Mouse (Mus musculus): ENCODE measurements around the gene Rpa1.
"Not testable (repeated sequence)": the region's sequence is repeated elsewhere in the genome, so short reads cannot be mapped to it uniquely, and the experiment has no call there.

Gene Rpa1

DNA sequence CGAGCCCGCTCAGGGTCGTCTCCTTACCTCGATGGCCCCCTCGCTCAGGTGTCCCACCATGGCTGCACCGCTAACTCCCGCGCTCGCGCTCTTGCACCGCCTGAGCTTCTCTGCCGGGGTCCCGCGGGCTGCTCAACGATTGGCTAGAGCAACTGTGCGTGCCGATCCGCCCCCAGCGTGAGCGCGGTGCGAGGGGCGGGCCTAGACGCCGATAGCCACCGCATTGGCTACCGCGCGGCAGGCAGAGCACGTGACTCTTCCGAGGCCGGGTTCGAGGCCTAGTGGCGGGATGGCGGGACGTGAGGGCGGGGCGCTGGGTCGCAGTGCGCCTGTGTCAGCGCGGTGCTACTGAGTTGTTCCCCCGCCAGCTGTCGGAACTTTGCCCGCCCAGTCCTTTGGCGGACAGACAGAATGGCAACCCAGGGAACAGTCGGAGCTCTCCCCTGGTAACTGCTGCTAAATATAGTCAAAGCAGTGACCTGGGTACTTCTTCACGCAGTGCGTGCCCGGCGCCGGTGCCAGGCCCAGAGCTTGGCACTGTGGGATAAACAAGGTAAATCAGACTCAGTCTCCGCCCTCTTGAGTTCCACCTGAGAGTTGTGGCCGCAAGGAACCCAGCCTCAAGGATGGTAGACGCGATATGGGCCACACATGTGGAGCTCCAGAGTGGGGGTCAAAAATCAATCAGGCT, at the start of gene Rpa1, which contains the start of gene Smyd4:
Gene Rpa1 (minus strand): TSS at position 126 of the 691 bp plus-strand sequence.
Gene Smyd4 (plus strand): TSS at position 235 of the 691 bp plus-strand sequence.
- peak; percentile 97 to 98 for DNase-seq (ENCODE audit: inconsistent age in 2 of 2, low spot score in 1 of 2)

DNA sequence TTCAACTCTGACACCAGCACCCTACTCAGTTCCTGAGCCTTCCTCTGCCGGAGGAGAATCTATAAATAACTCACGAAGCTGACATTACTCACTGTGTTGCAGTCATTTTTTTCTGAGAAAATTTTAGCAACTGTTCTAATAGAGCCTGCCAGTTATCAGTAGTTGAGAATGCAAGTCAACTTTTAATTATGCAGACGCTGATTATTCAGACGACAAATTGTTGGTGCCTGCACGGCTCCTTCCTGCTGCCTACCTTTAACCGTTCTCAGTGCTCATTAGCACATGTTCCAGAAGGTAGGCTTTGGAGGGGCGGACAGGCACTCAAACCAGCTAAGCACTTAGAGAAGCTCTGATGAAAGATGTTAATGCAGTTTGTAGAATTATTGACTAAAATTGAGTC, 49.3 kb upstream of the Rpa1 start:
- no peak for DNase-seq (ENCODE audit: inconsistent age in 2 of 2, low spot score in 1 of 2)

DNA sequence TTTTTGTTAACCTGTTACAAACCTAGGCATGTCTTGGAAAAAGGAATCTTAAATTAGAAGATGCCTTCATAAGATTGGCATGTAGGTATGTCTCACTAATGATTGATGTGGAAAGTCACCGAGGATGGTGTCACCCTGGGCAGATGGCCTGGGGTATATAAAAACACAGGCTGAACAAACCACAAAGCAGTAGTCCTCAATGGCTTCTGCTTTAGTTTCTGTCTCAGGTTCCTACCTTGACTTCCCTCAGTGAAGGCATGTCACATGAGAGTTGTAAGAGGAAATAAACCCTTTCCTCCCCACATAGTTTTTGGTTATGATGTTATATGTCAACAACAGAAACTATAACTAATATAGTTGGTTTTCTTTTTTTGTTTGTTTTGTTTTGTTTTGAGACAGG, 47.5 kb upstream of the Rpa1 start:
- no peak for DNase-seq (ENCODE audit: inconsistent age in 2 of 2, low spot score in 1 of 2)

DNA sequence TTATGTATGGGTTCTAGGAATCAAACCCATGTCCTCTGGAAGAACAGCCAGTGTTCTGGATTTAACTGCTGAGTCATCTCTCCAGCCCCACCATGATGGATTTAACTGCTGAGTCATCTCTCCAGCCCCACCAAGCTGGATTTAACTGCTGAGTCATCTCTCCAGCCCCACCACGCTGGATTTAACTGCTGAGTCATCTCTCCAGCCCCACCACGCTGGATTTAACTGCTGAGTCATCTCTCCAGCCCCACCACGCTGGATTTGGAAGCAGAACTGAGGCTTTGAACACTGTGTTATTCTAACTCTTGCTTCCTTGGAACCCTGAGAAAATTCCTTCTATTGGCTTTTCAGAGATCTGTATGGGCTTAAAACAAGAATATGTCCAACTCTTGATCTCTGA, 35.4 kb upstream of the Rpa1 start:
- DNase-seq (ENCODE audit: inconsistent age in 2 of 2, low spot score in 1 of 2), result peak; percentile 54 to 68

DNA sequence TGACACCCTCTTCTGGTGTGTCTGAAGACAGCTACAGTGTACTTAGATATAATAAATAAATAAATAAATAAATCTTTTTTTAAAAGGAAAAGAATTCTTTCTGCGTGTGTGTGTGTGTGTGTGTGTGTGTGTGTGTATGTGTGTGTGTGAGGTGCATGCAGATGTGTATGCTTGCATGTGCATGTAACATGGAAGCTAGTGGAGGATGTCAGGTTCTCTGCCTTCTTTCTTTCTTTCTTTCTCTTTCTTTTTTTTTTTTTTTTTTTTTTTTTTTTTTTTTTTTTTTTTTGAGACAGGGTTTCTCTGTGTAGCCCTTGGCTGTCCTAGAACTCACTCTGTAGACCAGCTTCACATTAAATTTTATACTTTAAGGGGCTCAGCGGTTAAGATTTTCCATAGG, 30.7 kb upstream of the Rpa1 start:
- not testable (repeated sequence) for DNase-seq (ENCODE audit: inconsistent age in 2 of 2, low spot score in 1 of 2)

DNA sequence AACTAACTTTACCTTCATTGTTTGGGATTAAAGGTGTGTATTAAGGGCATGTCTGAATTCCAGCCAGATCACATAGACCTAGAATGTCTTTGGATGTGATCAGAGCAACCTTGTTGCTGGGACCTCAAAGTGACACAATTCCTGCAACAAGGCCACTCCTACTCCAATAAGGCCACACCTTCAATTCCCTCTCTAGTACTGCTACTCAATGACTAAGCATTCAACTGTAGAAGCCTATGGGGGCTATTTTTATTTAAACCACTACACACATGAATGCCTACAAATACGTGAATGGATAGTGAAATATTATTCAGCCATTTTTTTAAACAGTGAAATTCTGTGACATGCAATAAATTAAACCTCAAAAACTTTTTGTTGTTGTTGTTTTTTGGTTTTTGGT, 29.0 kb upstream of the Rpa1 start:
- no peak for DNase-seq (ENCODE audit: inconsistent age in 2 of 2, low spot score in 1 of 2)

DNA sequence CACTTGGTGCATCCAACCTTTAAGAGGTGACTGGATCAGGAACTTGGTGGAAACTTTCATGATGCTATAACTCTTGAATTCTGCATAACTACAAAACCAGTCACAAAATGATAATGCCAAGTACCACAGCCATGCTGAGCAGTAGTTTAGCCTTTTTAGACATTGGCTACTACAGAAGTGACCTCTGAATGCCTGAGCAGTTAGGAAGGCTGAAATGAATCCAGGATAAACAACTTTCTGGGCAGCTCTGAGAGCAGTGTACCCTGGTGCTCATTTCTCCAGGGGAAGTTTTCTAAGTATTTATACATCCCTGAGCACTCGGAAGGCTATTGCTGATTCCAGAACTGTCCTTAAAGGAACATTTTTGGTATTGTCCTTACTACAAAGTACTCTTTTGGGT, 7.4 kb upstream of the Rpa1 start:
- peak in 1 of 2 experiments; percentile 42 for DNase-seq (ENCODE audit: inconsistent age in 2 of 2, low spot score in 1 of 2)

DNA sequence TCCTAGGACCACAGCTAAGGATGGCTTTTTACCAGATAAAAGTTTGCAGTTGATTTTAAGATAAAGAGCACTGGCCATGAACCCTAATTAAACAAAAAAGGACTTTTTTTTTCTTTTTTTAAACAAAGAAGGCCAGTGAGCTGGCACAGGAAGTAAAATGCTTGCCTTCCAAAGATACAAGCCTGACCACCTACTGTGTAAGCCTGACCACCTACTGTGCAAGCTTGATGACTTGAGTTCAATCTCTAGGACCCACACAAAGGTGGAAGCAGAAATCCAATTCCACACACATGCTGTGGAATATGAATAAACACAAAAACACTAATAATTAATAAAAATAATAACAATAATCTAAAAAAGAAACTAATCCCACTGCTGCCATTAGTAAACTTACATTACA, 3.1 kb upstream of the Rpa1 start:
- no peak for DNase-seq (ENCODE audit: inconsistent age in 2 of 2, low spot score in 1 of 2)

DNA sequence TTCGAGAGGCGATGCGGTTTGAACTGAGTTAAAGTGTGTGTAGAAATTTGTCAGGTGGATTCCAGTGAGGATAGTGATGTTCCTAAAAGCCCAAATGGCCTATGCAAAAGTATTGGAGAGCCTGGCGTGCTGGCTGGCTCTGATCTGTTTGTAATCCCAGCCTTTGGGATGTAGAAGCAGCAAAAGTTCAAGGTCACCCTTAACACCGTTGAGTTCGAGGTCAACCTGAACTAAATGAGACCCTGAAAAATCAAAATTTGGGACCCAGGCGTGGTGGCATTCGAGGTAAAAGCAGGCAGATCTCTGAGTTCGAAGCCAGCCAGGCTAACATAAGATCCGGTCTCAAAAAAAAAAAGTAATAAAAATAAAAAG, 752 bp upstream of the Rpa1 start:
- DNase-seq (ENCODE audit: inconsistent age in 2 of 2, low spot score in 1 of 2), result no peak

DNA sequence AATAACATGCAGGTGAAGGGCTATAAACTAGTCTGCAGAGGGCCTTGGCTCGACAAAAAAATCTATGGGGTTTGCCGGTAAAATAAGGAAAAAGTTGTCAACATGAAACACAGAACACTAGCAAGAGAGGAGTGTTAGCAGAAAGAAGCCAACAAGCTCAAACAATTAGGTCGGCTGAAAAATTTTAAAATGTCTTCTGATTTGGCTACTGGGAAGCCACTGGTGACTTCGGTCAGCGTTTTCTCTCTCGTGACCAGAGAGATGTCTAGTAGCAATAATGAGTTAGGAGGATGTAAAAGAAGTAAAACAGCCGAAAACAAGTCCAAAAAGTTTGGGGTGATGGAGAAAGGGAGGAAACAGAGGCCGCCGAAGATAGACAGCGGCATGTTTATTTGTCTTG, 528 bp downstream of the Rpa1 start:
- DNase-seq (ENCODE audit: inconsistent age in 2 of 2, low spot score in 1 of 2), result peak in 1 of 2 experiments; percentile 16

DNA sequence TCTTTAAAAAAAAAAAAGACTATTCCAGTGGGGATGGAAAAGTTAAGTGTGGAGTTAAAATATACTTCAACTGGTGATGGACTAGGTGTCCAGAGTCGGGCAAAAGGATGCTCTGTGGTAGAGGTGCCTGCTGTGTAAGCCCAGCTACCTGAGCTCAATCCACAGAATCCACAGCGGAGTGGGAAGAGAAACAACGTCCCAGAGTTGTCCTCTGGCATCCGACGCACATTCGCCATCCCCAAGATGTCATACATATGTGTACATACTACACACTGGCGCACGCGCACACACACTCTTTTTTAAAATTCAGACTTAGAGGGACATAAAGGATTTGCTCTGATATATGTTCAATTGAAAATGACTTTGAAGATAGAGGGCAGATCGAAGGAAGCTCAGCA, 937 bp downstream of the Rpa1 start:
- DNase-seq (ENCODE audit: inconsistent age in 2 of 2, low spot score in 1 of 2), result no peak

DNA sequence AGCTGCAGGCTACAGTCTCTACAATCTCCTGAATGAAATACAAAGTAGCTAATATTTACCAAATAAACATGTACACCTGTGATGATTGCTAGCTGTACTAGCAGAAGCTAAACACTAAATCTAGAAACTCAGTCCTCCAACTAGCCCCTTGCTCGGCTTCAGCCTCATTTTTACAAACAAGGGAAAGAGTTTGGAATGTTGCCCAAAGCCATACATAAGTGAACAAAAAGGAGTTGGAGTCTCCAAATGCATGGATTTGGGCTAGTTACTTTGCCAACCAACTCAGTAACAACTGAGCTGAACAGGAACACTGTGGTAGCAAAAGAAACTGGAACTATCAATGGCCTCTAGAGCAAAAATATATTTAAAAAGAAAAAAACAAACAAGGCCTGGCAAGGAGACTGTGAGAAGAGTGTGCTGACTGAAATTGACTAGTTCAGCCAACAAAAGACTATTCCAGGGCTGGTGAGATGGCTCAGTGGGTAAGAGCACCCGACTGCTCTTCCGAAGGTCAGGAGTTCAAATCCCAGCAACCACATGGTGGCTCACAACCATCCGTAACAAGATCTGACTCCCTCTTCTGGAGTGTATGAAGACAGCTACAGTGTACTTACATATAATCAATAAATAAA, 1.5 kb downstream of the Rpa1 start:
- no peak for DNase-seq (ENCODE audit: inconsistent age in 2 of 2, low spot score in 1 of 2)

DNA sequence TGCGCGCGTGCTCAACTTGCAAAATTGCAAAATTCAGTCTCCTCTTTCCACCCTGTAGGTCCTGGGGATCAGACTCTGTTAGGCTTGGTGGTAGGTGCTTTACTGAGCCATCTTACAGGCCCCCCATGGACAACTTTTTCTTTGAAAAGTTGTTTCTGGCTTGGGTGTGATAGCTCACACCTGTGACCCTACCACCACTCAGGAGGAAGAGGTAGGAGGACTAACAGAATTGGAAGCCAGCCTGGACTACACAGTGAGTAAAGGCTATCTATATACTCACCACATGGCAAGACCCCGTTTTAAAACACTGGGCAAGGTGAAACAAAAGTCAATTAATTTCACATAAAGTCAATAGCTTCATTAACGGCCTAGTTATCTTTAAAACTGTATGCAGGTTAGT, 3.4 kb downstream of the Rpa1 start:
- no peak for DNase-seq (ENCODE audit: inconsistent age in 2 of 2, low spot score in 1 of 2)

DNA sequence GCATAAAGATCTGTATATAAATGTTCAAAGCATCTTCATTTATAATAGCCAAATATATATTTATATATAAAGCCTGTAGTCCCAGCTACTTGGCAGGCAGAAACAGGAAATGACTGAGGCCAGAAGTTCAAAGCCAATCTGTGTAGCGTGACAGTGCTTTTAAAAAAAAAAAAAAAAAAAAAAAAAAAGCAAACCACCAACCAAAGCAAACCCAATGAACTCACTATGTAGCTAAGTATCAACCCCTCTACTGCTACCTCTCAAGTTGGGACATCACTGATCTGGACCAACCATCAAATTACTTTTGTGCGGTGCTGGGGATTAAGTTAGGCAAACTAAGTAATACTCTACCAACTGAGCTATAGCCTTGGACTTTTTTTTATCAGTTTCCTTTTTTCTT, 4.0 kb downstream of the Rpa1 start:
- no peak for DNase-seq (ENCODE audit: inconsistent age in 2 of 2, low spot score in 1 of 2)

DNA sequence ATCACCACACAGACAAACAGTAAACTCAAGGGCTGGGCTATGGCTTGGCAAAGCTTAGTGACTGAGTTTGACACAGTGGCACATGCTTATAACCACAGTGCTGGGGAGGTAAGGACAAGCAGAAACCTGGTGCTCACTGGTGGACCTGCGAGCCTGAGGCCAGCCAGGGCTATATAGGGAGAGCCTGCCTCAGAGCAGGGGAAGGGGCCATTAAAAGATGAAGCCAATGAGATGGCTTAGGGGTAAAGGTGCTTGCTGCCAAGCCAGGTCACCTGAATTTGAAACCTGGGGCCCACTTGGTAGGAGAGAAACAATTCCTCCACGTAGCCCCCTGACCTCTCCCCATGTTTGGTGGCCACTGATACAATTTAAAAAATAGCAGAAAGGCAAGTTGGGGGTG, 5.0 kb downstream of the Rpa1 start:
- DNase-seq (ENCODE audit: inconsistent age in 2 of 2, low spot score in 1 of 2), result no peak

DNA sequence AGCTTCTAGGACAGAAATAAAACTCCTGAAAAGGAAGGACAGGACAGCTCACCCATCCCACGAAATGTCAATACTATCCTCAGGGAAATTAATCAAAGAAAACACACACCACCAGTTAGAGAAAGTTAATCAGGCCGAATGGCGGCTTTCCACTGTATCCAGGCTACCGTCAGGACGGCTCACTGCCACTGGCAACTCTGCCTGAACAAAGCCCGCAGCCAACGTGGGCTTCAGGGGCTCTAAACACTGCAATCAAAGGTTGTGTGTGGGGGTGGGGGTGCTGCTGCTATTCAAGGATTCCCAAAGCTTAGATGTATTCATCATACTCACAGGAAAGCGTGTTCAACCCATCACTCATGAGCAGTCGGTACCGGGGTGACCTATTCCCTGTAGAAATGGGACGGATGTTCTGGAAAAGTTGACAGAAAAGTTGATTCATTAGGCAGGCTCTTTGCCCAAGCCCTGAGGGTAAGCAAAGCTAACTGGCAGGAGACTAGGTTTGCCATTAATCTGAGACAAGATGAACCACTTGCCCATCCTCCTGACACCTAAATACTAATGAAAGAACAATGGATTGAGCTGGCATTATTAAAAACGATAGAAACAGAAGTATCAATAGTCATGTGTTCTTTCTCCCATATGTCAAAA, 7.3 kb downstream of the Rpa1 start:
- no peak for DNase-seq (ENCODE audit: inconsistent age in 2 of 2, low spot score in 1 of 2)

DNA sequence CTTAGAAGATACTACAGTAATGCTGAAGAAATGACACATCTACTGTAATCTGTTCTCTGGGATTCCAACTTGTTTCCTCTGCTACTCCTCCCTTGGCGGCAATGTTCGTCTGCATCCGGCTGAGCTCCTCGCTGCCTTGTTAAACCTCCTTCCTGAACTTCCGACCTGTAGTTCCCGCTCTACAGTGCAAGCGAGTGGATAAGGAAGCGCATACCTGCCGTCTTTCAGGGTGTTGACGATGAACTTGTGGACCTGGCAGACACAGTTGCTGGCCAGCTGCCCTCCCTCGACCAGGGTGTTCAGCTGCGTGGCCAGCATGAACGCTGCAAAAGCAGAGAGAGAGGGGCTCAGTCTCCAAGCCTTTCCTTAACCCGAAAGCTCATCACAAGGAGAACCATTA, 8.0 kb downstream of the Rpa1 start:
- no peak for DNase-seq (ENCODE audit: inconsistent age in 2 of 2, low spot score in 1 of 2)

DNA sequence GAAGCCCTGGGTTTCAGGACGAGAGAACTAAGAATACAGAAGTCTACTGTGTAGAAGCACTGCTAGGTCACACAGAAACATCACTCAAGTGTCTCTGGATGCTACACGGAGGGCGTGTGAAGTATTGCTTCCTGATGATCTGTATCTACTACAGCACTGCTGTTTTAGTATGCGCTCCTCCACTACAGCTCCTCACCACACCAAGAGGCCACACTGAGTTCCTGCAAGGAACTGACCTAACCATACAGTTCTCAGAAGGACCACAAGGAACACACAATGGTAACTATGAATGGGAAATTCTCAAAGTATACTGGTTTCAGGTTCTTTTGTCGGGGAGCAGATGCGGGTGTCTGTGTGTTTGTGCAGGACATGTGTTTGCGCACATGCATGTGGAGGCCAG, 10.9 kb downstream of the Rpa1 start:
- no peak for DNase-seq (ENCODE audit: inconsistent age in 2 of 2, low spot score in 1 of 2)

DNA sequence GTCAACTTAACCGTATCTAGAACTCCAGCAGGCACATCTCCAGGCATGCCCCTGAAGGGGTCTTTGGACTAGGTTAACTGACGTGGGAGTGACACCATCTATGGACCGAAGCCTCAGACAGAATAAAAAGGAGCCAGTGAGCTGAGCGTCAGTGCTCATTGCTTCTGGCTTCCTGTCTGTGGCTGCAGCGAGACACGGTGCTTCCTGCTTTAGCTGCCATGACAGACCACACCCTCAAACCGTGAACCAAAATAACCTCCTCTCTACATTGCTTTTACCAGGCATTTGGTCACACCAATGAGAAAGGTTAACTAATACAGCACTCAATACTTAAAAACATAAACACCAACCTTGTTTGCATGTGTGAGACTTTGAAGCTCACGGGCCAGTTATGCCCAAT, 11.4 kb downstream of the Rpa1 start:
- DNase-seq (ENCODE audit: inconsistent age in 2 of 2, low spot score in 1 of 2), result no peak

DNA sequence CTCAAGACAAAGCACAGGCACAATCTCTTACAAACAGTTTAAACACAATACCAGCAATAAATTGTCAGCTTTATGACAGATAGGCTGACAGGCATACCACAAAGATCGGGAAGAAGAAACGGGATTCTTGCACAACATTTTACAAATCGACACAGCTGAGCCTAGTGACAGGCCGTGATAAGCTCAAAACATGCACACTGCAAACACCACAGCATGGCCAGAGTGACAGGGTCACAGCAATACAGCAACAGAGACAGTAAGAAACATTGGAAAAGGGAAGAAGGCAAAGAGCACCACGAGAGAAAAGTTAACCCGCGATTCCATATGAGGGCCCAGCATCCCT, 22.2 kb downstream of the Rpa1 start:
- DNase-seq (ENCODE audit: inconsistent age in 2 of 2, low spot score in 1 of 2), result no peak

DNA sequence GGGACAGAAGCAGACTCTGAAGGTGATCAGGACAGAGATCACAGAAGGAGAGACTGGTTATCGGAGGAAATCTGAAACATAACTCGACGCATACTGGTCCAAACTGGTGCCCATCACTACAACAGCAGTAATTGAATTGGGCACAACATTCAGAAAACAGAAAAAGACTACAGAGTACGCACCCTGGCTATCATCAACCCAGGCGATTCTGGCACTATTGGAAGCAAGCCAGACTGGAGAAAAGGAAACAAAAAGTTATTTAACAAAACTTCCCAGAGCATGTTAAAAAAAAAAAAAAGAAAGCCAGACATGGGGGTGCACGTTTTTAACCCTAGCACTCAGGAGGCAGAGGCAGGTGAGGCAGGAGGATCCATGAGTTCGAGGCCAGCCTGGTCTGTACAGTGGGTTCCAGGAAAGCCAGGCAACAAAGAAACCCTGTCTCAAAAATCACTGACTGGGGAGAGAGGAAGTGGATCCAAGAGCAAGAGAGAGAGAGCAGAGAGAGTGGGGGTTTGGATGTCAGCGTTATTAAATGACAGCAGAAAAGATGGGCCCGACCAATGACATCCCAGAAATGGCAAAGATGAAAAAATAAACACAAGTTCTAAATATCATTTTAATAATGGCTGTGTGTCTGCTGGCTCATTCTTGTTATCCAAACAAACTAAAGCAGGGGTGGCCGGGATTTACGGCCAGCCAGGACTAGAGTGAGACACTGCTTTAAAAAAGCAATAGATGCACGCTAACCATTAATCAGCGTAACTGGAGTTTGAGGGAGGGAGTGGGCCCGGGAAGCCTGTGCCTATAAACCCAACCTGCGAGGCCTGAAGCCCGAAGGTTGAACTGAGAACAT, 22.8 kb downstream of the Rpa1 start:
- DNase-seq (ENCODE audit: inconsistent age in 2 of 2, low spot score in 1 of 2), result no peak

DNA sequence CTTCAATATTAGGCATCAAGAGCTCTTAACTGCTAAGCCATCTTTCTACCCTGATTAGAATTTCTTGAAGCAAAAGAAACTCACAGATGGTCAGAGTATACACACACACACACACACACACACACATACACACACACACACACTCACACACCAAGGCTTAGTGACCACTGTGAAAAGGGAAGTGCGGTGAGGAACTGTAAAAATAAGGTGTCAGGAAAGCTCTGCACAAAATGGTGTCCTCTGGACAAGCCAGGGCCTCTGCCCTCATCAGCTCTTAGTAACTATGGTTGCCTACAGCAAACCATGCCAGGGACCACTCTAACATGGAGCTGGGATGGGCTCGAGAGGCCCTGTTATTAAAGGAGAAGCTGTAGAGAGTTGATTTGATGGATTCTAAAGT, 23.7 kb downstream of the Rpa1 start:
- DNase-seq (ENCODE audit: inconsistent age in 2 of 2, low spot score in 1 of 2), result no peak

All from adrenal gland, adult (tissue).